11 mouse cellular contexts compared by ENCODE assay signal in the genomic region with DNA sequence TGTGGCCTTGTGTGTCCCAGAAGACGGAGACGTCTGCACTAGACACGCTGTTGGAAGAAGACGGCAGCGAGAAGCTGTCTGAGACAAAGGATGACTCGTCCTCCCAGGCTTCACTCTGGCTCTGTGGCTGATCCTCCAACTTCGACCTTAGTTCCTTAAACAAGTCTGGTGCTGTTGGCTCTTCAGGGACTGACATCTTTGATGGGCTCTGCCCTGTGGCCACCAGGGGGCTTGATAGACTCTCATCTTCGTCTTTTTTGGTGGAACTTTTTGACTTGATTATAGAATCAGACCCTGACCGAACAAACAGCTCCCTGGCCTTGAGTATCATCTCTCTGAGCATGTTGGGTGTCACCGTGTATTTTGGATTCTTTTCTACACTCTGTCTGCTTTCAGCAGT. TPM values are rescaled to one million over a fixed set of nuclear protein-coding genes. Genes with fewer than 3 reads are reported as not detected.
A peak's percentile ranks its signal among the peaks of the same experiment; 100 is the strongest.
DNase-seq lines count a peak whose midpoint lies in the region; ATAC-seq and TF ChIP-seq lines count a peak whose summit lies in the region.
"Had no signal": no experiment of that assay in that cellular context is flagged by ENCODE, and none has a peak within 500 bp of the region (broad histone marks: within the 10 kb centered on the region; RNA-seq: fewer than 3 reads in every experiment).

No protein-coding gene starts in this region.

- 81% methylated on average over 10 of the region's 10 CpGs for WGBS in hindbrain, postnatal 0 days
- WGBS in hindbrain, embryonic 12.5 days: 78% methylated on average over 10 of the region's 10 CpGs
- 46% methylated on average over 10 of the region's 10 CpGs for WGBS in liver, embryonic 12.5 days (ENCODE audit: insufficient replicate concordance)

- H3K27me3 ChIP-seq in hindbrain, postnatal 0 days (ENCODE audit: insufficient read depth, low read length): no peaks in the 10 kb centered on the region
- H3K27me3 ChIP-seq in hindbrain, embryonic 12.5 days: no peaks in the 10 kb centered on the region
- H3K27me3 ChIP-seq in liver, embryonic 12.5 days (replicated peaks): no peaks in the 10 kb centered on the region; the same call in none of the 2 replicates

- H3K4me1 ChIP-seq in hindbrain, postnatal 0 days (ENCODE audit: insufficient read depth, low read length): no peaks in the 10 kb centered on the region
- no peaks in the 10 kb centered on the region for H3K4me1 ChIP-seq in hindbrain, embryonic 12.5 days
- H3K4me1 ChIP-seq in liver, embryonic 12.5 days: peaks cover 53% of the 10 kb centered on the region

- H3K9me3 ChIP-seq in hindbrain, postnatal 0 days (ENCODE audit: low read length): no peaks in the 10 kb centered on the region
- H3K9me3 ChIP-seq in hindbrain, embryonic 12.5 days (replicated peaks): no peaks in the 10 kb centered on the region
- no peaks in the 10 kb centered on the region for H3K9me3 ChIP-seq in liver, embryonic 12.5 days (replicated peaks)

- H3K4me2 ChIP-seq in hindbrain, postnatal 0 days (ENCODE audit: low read depth, low read length): no peak overlapping the region
- H3K4me2 ChIP-seq in hindbrain, embryonic 12.5 days (replicated peaks): no peak overlapping the region
- H3K4me2 ChIP-seq in liver, embryonic 12.5 days: no peak overlapping the region

- ATAC-seq in hindbrain, postnatal 0 days: no peak
- no peak for ATAC-seq in hindbrain, embryonic 12.5 days (ENCODE audit: low FRiP score)
- no peak for ATAC-seq in liver, embryonic 12.5 days
- ATAC-seq in erythroid progenitor cell, adult 5-6 weeks (replicated peaks; ENCODE audit: low FRiP score, poor library complexity, severe bottlenecking): no peak

- no peak overlapping the region for H3K9ac ChIP-seq in hindbrain, postnatal 0 days (replicated peaks; ENCODE audit: low read length)
- no peak overlapping the region for H3K9ac ChIP-seq in hindbrain, embryonic 12.5 days
- no peak overlapping the region for H3K9ac ChIP-seq in liver, embryonic 12.5 days

- no peaks in the 10 kb centered on the region for H3K36me3 ChIP-seq in hindbrain, postnatal 0 days (ENCODE audit: insufficient read depth, low read length)
- no peaks in the 10 kb centered on the region for H3K36me3 ChIP-seq in hindbrain, embryonic 12.5 days
- no peaks in the 10 kb centered on the region for H3K36me3 ChIP-seq in liver, embryonic 12.5 days

- TF ChIP-seq CTCF in hindbrain, postnatal 0 days (IDR thresholded peaks at IDR 0.05; ENCODE audit: low read depth): peak; percentile 47

- no peak overlapping the region for H3K27ac ChIP-seq in hindbrain, postnatal 0 days
- no peak overlapping the region for H3K27ac ChIP-seq in hindbrain, embryonic 12.5 days
- H3K27ac ChIP-seq in liver, embryonic 12.5 days: peak overlapping the region; percentile 39; the same call in 1 of the 2 replicates

- H3K4me3 ChIP-seq in hindbrain, postnatal 0 days (ENCODE audit: low read length): no peak overlapping the region
- no peak overlapping the region for H3K4me3 ChIP-seq in hindbrain, embryonic 12.5 days
- H3K4me3 ChIP-seq in liver, embryonic 12.5 days: no peak overlapping the region

- no peak for DNase-seq in hindbrain, postnatal 0 days (ENCODE audit: low spot score)
- DNase-seq in urinary bladder, postnatal 14 days (ENCODE audit: low spot score): peak; percentile 11
- no peak for DNase-seq in urinary bladder, postnatal 10 days (ENCODE audit: low spot score)
- DNase-seq in cerebellum, adult 11-12 months: no peak
- no peak for DNase-seq in layer of hippocampus, adult 9-10 months (ENCODE audit: low spot score)

RNA-seq across cellular contexts. Expression of a gene that starts 4.9 kb away (rescaled TPM):
- 0.16 and 0.29 TPM in 2 replicates for total RNA-seq in hindbrain, postnatal 0 days (2014; rRNA removed)
- 0.18 and 0.24 TPM in 2 replicates for polyA plus RNA-seq in hindbrain, postnatal 0 days (2015; fragmentation: Nextera tagmentation; extraction: Ambion mirVana)
- polyA plus RNA-seq in hindbrain, embryonic 12.5 days (2016; fragmentation: Nextera tagmentation; extraction: Ambion mirVana): 0.10 TPM in 1 of 2 replicates, not detected in the other
- not detected in 2 replicates for polyA plus RNA-seq in liver, embryonic 12.5 days (2016; fragmentation: Nextera tagmentation; extraction: Ambion mirVana)
- total RNA-seq in erythroid progenitor cell, adult 5-6 weeks (2015; ENCODE audit: low replicate concordance): 2.9 and 3.2 TPM in 2 replicates
- 0.13 TPM in 1 of 2 replicates, not detected in the other for total RNA-seq in erythroid progenitor cell, adult 5-6 weeks (2017; ENCODE audit: low replicate concordance)
- total RNA-seq: heart, adult 18-20 months had no signal
- polyA plus RNA-seq: stomach, embryonic 16.5 days had no signal

RNA-seq across cellular contexts. Expression of a gene that starts 10.1 kb away (rescaled TPM):
- not detected in 2 replicates for total RNA-seq in hindbrain, postnatal 0 days (2014; rRNA removed)
- polyA plus RNA-seq in hindbrain, postnatal 0 days (2015; fragmentation: Nextera tagmentation; extraction: Ambion mirVana): not detected in 2 replicates
- polyA plus RNA-seq in hindbrain, embryonic 12.5 days (2016; fragmentation: Nextera tagmentation; extraction: Ambion mirVana): not detected in 2 replicates
- polyA plus RNA-seq in liver, embryonic 12.5 days (2016; fragmentation: Nextera tagmentation; extraction: Ambion mirVana): not detected in 2 replicates
- not detected in 2 replicates for total RNA-seq in erythroid progenitor cell, adult 5-6 weeks (2015; ENCODE audit: low replicate concordance)
- not detected in 2 replicates for total RNA-seq in erythroid progenitor cell, adult 5-6 weeks (2017; ENCODE audit: low replicate concordance)
- total RNA-seq: heart, adult 18-20 months; left cerebral cortex, adult 18-20 months had no signal
- polyA plus RNA-seq: stomach, embryonic 16.5 days had no signal

RNA-seq across cellular contexts. Expression of a gene that starts 27.9 kb away (rescaled TPM):
- total RNA-seq in hindbrain, postnatal 0 days (2014; rRNA removed): 85.5 and 92.8 TPM in 2 replicates
- polyA plus RNA-seq in hindbrain, postnatal 0 days (2015; fragmentation: Nextera tagmentation; extraction: Ambion mirVana): 167 TPM in 2 replicates
- polyA plus RNA-seq in hindbrain, embryonic 12.5 days (2016; fragmentation: Nextera tagmentation; extraction: Ambion mirVana): 124 and 130 TPM in 2 replicates
- 216 and 223 TPM in 2 replicates for polyA plus RNA-seq in liver, embryonic 12.5 days (2016; fragmentation: Nextera tagmentation; extraction: Ambion mirVana)
- total RNA-seq in erythroid progenitor cell, adult 5-6 weeks (2015; ENCODE audit: low replicate concordance): 543 and 663 TPM in 2 replicates
- 331 and 419 TPM in 2 replicates for total RNA-seq in erythroid progenitor cell, adult 5-6 weeks (2017; ENCODE audit: low replicate concordance)

RNA-seq across cellular contexts. Expression of a gene that starts 29.6 kb away (rescaled TPM):
- total RNA-seq in hindbrain, postnatal 0 days (2014; rRNA removed): 0.21 TPM in 1 of 2 replicates, not detected in the other
- polyA plus RNA-seq in hindbrain, postnatal 0 days (2015; fragmentation: Nextera tagmentation; extraction: Ambion mirVana): not detected in 2 replicates
- polyA plus RNA-seq in hindbrain, embryonic 12.5 days (2016; fragmentation: Nextera tagmentation; extraction: Ambion mirVana): not detected in 2 replicates
- polyA plus RNA-seq in liver, embryonic 12.5 days (2016; fragmentation: Nextera tagmentation; extraction: Ambion mirVana): not detected in 2 replicates
- not detected in 2 replicates for total RNA-seq in erythroid progenitor cell, adult 5-6 weeks (2015; ENCODE audit: low replicate concordance)
- not detected in 2 replicates for total RNA-seq in erythroid progenitor cell, adult 5-6 weeks (2017; ENCODE audit: low replicate concordance)
- polyA plus RNA-seq: stomach, embryonic 16.5 days had no signal

RNA-seq across cellular contexts. Expression of a gene that starts 31.6 kb away (rescaled TPM):
- total RNA-seq in hindbrain, postnatal 0 days (2014; rRNA removed): not detected in 2 replicates
- 0.09 and 0.16 TPM in 2 replicates for polyA plus RNA-seq in hindbrain, postnatal 0 days (2015; fragmentation: Nextera tagmentation; extraction: Ambion mirVana)
- 0.04 TPM in 1 of 2 replicates, not detected in the other for polyA plus RNA-seq in hindbrain, embryonic 12.5 days (2016; fragmentation: Nextera tagmentation; extraction: Ambion mirVana)
- polyA plus RNA-seq in liver, embryonic 12.5 days (2016; fragmentation: Nextera tagmentation; extraction: Ambion mirVana): 0.05 TPM in 1 of 2 replicates, not detected in the other
- not detected in 2 replicates for total RNA-seq in erythroid progenitor cell, adult 5-6 weeks (2015; ENCODE audit: low replicate concordance)
- not detected in 2 replicates for total RNA-seq in erythroid progenitor cell, adult 5-6 weeks (2017; ENCODE audit: low replicate concordance)
- total RNA-seq: heart, adult 18-20 months had no signal
- polyA plus RNA-seq: stomach, embryonic 16.5 days had no signal
